In the genomic region with DNA sequence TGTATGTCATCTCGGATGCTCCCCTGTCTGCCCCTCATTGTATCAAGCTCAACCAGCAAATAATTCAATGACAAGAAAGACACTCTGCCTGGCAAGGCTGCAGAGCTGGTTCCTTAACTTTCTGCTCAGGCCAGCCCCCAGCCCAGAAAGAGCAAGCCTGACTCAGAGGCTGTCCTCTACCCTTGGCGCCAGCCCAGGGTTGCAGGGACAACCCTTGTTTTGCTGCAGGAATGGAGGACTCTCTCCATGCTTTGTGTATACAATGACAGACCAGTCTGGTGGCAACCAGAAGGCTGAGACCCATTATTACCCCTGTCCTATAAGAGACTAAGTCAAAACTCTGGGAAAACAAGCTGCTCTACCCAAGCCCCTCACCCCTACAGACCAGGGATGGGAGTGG, we compare ENCODE assay signal across 21 mouse cellular contexts. TPM values are rescaled to one million over a fixed set of nuclear protein-coding genes. Genes with fewer than 3 reads are reported as not detected.
"Had no signal": no experiment of that assay in that cellular context is flagged by ENCODE, and none has a peak within 500 bp of the region (broad histone marks: within the 10 kb centered on the region; RNA-seq: fewer than 3 reads in every experiment).

No protein-coding gene starts in this region.

- H3K27me3 ChIP-seq: lung, embryonic 15.5 days; megakaryocyte, embryonic 14.5 days; neural tube, embryonic 12.5 days; stomach, embryonic 15.5 days had no signal

- DNase-seq: liver, postnatal 0 days; lung, adult 2 months; lung, postnatal 14 days; lung, postnatal 36 days; midbrain, embryonic 14.5 days; right cerebral cortex, postnatal 14 days; thymus, adult 2 months; thymus, postnatal 25 days; thymus, postnatal 4 days had no signal

- H3K4me2 ChIP-seq: lung, embryonic 15.5 days; midbrain, embryonic 12.5 days; neural tube, embryonic 12.5 days; stomach, embryonic 15.5 days had no signal

- H3K27ac ChIP-seq: lung, embryonic 15.5 days; macrophage; midbrain, embryonic 12.5 days; neural tube, embryonic 12.5 days; stomach, embryonic 15.5 days; stomach, postnatal 0 days had no signal

- H3K4me3 ChIP-seq: lung, embryonic 15.5 days; megakaryocyte, embryonic 14.5 days; midbrain, embryonic 12.5 days; neural tube, embryonic 12.5 days; stomach, embryonic 15.5 days had no signal

- H3K4me1 ChIP-seq: lung, embryonic 15.5 days; megakaryocyte, embryonic 14.5 days; neural tube, embryonic 12.5 days; stomach, embryonic 15.5 days had no signal

- H3K9me3 ChIP-seq: lung, embryonic 15.5 days; midbrain, embryonic 12.5 days; neural tube, embryonic 12.5 days; stomach, embryonic 15.5 days had no signal

- ATAC-seq: liver, postnatal 0 days; lung, postnatal 0 days; midbrain, embryonic 16.5 days had no signal

- H3K36me3 ChIP-seq: lung, embryonic 15.5 days; midbrain, embryonic 12.5 days; neural tube, embryonic 12.5 days; stomach, embryonic 15.5 days had no signal

- H3K9ac ChIP-seq: liver, postnatal 0 days; lung, embryonic 15.5 days; midbrain, embryonic 12.5 days; neural tube, embryonic 12.5 days; stomach, embryonic 15.5 days had no signal

RNA-seq across cellular contexts. Expression of gene Irx5, which starts 46.8 kb away (rescaled TPM):
- total RNA-seq: megakaryocyte progenitor cell, adult 5-6 weeks; monocyte, adult 5-6 weeks; neutrophil, adult 5-6 weeks had no signal
- polyA plus RNA-seq: liver, postnatal 0 days; macrophage had no signal
